Mouse (Mus musculus) ES-Bruce4 (cell line): ENCODE data around the gene Nrarp.

Source experiments
- CTCF ChIP-seq: IDR thresholded peaks from one replicate; pipeline ENCODE4 v1.8.1; 2011; ENCODE audit warnings: low read depth, low read length
- EP300 ChIP-seq: IDR thresholded peaks from 2 replicates; pipeline ENCODE4 v1.6.1; 2011; ENCODE audit warnings: low read depth, low read length; ENCODE audit not compliant: insufficient read depth
- POLR2A ChIP-seq: IDR thresholded peaks from one replicate; pipeline ENCODE4 v1.8.1; 2011; ENCODE audit warnings: low read length; ENCODE audit not compliant: insufficient read depth

DNA sequence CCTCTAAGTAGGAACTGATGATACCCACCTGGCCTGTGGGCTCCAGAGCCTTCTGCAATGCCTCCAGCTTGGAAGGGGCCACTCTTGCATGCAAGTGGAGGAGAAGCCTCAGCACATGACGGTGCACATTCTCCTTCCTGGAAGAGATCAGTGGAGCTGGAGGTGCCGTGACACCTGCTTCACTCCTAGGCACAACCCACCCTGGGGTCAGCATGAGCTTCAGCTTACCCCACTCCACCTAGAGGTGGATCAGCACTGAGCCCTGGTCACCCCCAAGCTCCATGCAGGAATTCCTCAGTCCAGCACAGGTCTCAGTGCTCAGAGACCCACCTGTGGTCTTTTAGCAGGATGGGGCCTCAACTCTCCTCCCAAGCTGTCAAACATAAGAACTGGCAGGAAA lies 20.1 kb downstream of the Nrarp start:
- TF ChIP-seq CTCF (no peak), POLR2A (no peak), EP300 (no peak)
